Mouse (Mus musculus) liver, adult 2 months (tissue): Measurements from ENCODE around the gene Cdh13. TPM values are rescaled to one million over a fixed set of nuclear protein-coding genes. Genes with fewer than 3 reads are reported as not detected.

Experiments
- DNase-seq: peaks from one replicate; pipeline ENCODE4 v3.0.0-alpha.2; 2011; ENCODE audit warnings: low read depth, low spot score; ENCODE audit errors: extremely low read depth
- H3K27ac ChIP-seq: fragments of 200-500 bp; replicated peaks from 2 replicates; pipeline ENCODE4 v1.5.1; 2012; ENCODE audit warnings: low read depth, mild to moderate bottlenecking, control low read depth, inconsistent platforms, low read length; ENCODE audit not compliant: insufficient read depth
- H3K27me3 ChIP-seq: fragments of 200-500 bp; 2 replicates; pipeline ENCODE4 v1.6.1; 2012; ENCODE audit warnings: mild to moderate bottlenecking, moderate library complexity, low read length, inconsistent platforms; ENCODE audit not compliant: control insufficient read depth, insufficient read depth
- H3K36me3 ChIP-seq: fragments of 200-500 bp; 2 replicates; pipeline ENCODE4 v1.6.1; 2012; ENCODE audit warnings: low read length, inconsistent platforms; ENCODE audit not compliant: control insufficient read depth, insufficient read depth
- H3K4me1 ChIP-seq: fragments of 200-500 bp; 2 replicates; pipeline ENCODE4 v1.6.1; 2011; ENCODE audit warnings: low read length; ENCODE audit not compliant: control insufficient read depth, insufficient read depth
- H3K4me3 ChIP-seq: fragments of 200-500 bp; 2 replicates; pipeline ENCODE4 v1.5.1; 2011; ENCODE audit warnings: low read depth, mild to moderate bottlenecking, control low read depth, low read length, moderate library complexity; ENCODE audit not compliant: insufficient read depth
- H3K79me2 ChIP-seq: fragments of 200-500 bp; 2 replicates; pipeline ENCODE4 v1.6.1; 2012; ENCODE audit warnings: inconsistent platforms, mild to moderate bottlenecking, low read length, moderate library complexity; ENCODE audit not compliant: control insufficient read depth, insufficient read depth
- H3K9ac ChIP-seq: fragments of 200-500 bp; 2 replicates; pipeline ENCODE4 v1.6.1; 2012; ENCODE audit warnings: low read depth, mild to moderate bottlenecking, control low read depth, inconsistent platforms, low read length
- CTCF ChIP-seq: fragments of 200-500 bp; IDR thresholded peaks from 2 replicates; pipeline ENCODE4 v1.5.1; 2011; ENCODE audit warnings: low read depth, low read length, control low read depth
- POLR2A ChIP-seq: fragments of 200-500 bp; IDR thresholded peaks from 2 replicates; pipeline ENCODE4 v1.6.1; 2011; ENCODE audit warnings: low read length, control low read depth; ENCODE audit not compliant: insufficient read depth; ENCODE audit errors: extremely low read depth
- WGBS: fragments of 180-500 bp; shearing (Covaris S2); methylation state at CpG from one replicate; pipeline ENCODE4 v1.1.7; 2018; 5-methylcytosine and 5-hydroxymethylcytosine counted together
- polyA plus RNA-seq: library from polyadenylated mRNA; depleted of rRNA; stranded (reverse); fragments of >200 nt; gene quantifications from 2 replicates; pipeline ENCODE4 v1.2.3, GENCODE M21; 2012
- total RNA-seq: library from RNA; depleted of rRNA; stranded (reverse); fragments of >200 nt; gene quantifications from 2 replicates; pipeline ENCODE4 v1.2.3, GENCODE M21; 2014

Cdh13 gene
- total and polyA plus RNA-seq, 2 experiments: 1.5 to 2.1 TPM

DNA sequence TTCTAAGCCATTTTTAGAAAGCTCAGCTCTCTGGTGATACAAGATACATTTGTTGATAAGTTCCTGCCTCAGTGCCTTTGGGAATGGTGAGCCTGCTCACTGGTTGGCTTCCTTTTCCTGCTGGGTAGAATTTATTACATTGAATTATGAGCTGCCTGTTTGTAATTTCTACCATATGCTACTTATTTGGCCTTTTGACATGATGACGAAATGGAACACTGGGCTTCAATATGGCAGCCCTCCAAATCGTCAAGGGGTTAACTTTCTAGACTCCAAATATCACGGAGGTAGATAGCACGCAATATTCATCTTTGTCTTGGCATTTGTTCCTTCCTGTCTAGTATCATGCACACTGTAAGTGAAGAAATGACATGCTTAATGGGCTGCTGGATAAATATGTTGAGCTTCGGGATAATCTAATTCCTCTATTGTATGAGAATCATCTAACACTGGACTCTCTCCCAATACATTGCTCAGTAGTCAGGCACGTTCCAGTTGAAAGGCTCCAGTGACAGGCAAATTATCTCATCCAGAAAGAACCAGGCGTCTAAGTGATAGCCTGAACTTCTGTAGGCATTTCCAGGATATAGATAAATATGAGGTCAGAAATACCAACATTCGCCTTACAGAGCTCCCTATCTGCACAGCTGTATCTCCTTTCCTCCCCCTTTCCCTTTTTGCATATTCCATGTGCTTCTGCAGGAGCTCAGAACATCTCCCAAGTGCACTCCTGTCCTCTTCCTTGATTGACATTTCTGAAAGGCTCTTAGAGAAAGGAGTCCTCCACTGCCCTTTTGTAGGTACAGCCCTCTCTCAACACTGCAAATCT, 378.7 kb downstream of the Cdh13 start:
- no peak overlapping the region for H3K9ac ChIP-seq
- WGBS: 75% methylated on average over 8 of the region's 8 CpGs

DNA sequence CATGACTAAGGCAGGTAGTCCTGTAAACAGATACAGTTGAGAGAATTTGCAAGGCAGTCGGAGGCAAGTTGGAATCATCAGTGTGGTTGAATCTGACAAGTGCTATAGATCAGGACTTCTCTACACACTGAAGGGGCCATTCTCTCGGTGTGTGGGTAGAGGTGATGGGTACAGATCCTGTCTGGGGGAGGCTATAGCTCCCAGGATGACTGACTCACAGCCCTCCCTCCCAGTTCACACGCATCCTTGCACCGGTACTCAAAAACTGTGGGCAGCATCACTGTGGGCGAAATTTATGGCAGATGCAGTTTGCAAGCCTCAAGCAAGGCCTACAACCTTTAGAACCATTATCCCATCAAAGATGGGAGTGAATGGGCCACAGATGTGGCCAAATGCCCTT, 381.5 kb downstream of the Cdh13 start:
- Histone ChIP-seq H3K79me2 (no peaks in the 10 kb centered on the region), H3K9ac (no peak overlapping the region), H3K27ac (no peak overlapping the region), H3K36me3 (no peaks in the 10 kb centered on the region), H3K27me3 (no peaks in the 10 kb centered on the region), H3K4me1 (no peaks in the 10 kb centered on the region), H3K4me3 (no peak overlapping the region)
- DNase-seq: no peak
- whole genome bisulfite sequencing: 90% methylated on average over 5 of the region's 5 CpGs
- no peak for TF ChIP-seq CTCF
- TF ChIP-seq POLR2A: no peak

More for the DNA sequence above, 378.7 kb downstream of the Cdh13 start:
- H3K4me3 ChIP-seq: no peak overlapping the region
- no peak for DNase-seq
- H3K79me2 ChIP-seq: no peaks in the 10 kb centered on the region
- H3K27me3 ChIP-seq: no peaks in the 10 kb centered on the region
- no peaks in the 10 kb centered on the region for H3K36me3 ChIP-seq
- no peak for TF ChIP-seq POLR2A
- H3K27ac ChIP-seq: no peak overlapping the region
- H3K4me1 ChIP-seq: no peaks in the 10 kb centered on the region

DNA sequence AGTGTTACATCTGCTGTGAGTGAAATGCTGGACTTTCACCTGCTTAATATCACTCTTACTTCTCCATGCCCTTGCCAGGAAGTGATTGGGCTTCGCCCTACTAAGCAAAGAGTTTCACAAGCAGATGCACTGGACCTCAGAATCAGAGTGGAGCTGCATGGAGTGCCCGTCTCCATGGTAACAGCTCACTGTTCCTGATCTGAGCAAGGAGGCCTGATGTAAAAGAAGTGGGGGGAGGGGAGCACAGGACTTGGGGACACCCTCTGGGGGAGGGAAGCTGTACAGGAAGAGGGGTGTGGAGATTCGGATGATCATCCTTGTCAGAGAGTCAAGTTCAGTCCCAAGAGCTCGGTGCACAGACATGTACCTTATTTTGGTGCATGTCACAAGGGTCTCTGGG, 384.2 kb downstream of the Cdh13 start:
- TF ChIP-seq CTCF (no peak), POLR2A (no peak)

DNA sequence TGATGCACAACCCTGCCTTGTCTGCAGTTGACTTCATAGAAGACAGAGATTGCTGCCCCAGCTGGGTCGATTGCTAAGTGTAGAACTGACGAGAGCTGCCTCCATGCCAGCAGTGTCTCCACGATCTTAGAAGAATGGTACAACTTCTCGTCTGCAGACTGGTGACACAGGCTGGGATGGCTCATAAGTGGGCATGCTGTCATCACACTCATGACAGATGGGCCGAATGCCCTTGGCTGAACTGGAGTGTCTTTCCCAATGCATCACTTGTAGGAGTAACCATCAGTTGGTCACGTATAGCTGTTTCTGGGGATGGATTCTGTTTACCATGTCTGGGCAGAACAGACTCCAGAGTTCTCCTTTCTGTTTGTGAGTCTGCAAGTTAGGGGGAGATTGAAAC, 392.7 kb downstream of the Cdh13 start:
- Histone ChIP-seq H3K27me3 (no peaks in the 10 kb centered on the region), H3K4me3 (no peak overlapping the region), H3K4me1 (no peaks in the 10 kb centered on the region), H3K9ac (no peak overlapping the region), H3K36me3 (no peaks in the 10 kb centered on the region), H3K27ac (no peak overlapping the region), H3K79me2 (no peaks in the 10 kb centered on the region)
- WGBS: 82% methylated on average over 6 of the region's 6 CpGs
- DNase-seq: no peak
- TF ChIP-seq CTCF: no peak
- no peak for TF ChIP-seq POLR2A

More for the DNA sequence above, 384.2 kb downstream of the Cdh13 start:
- H3K79me2 ChIP-seq: no peaks in the 10 kb centered on the region
- no peaks in the 10 kb centered on the region for H3K4me1 ChIP-seq
- H3K27ac ChIP-seq: no peak overlapping the region
- no peak for DNase-seq
- H3K4me3 ChIP-seq: no peak overlapping the region
- H3K27me3 ChIP-seq: no peaks in the 10 kb centered on the region
- no peak overlapping the region for H3K9ac ChIP-seq
- 89% methylated on average over 4 of the region's 4 CpGs for WGBS
- no peaks in the 10 kb centered on the region for H3K36me3 ChIP-seq

DNA sequence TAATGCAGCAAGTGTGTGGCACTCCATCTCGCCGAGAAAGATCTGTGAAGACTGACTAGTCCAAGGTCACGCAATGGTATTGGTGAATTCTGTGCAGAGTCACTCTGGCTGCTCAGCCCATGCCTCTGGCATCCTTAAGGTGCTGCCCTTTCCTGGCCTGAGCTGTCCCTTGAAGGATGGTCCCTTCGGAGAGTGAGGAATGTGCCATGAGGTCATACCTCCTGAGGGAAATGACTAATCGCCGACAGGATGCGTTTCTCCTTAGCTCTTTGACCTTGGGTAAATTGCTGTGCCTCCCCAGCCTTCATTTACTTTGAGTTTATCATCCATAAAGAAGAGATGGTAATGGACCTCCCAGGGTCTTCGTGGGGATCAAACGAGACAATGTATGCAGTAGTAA, 395.8 kb downstream of the Cdh13 start:
- no peak for DNase-seq
- no peak overlapping the region for H3K4me3 ChIP-seq
- no peaks in the 10 kb centered on the region for H3K27me3 ChIP-seq
- no peak overlapping the region for H3K9ac ChIP-seq
- H3K36me3 ChIP-seq: no peaks in the 10 kb centered on the region
- H3K27ac ChIP-seq: no peak overlapping the region
- H3K79me2 ChIP-seq: no peaks in the 10 kb centered on the region
- WGBS: 76% methylated on average over 9 of the region's 9 CpGs
- no peaks in the 10 kb centered on the region for H3K4me1 ChIP-seq
- TF ChIP-seq CTCF (no peak), POLR2A (no peak)

DNA sequence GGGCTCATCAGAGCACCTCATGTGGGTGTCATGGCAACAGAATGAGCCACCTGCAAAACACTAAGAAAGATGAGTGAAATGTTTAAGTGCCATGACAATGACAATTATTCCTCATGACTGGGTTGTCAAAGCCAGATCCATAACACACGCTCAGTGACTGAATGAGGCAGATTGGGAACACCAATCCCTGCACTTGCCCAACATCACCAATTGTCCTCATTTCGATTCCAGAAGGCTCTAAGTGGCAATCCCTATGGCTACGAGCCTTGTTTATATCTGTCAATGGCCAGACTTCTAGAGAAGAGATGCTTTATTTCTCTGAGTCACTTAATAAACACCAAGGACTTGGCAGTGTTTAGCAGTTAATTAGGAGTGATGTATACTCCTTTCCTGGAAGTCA, 399.9 kb downstream of the Cdh13 start:
- 83% methylated on average over 3 of the region's 3 CpGs for WGBS
- Histone ChIP-seq H3K27me3 (no peaks in the 10 kb centered on the region), H3K4me3 (no peak overlapping the region), H3K4me1 (no peaks in the 10 kb centered on the region), H3K27ac (no peak overlapping the region), H3K9ac (no peak overlapping the region), H3K36me3 (no peaks in the 10 kb centered on the region), H3K79me2 (no peaks in the 10 kb centered on the region)
- DNase-seq: no peak
- no peak for TF ChIP-seq POLR2A
- no peak for TF ChIP-seq CTCF
